Mouse (Mus musculus) heart, embryonic 16.5 days (tissue): ENCODE results near the gene Golga4. TPM values are rescaled to one million over a fixed set of nuclear protein-coding genes. Genes with fewer than 3 reads are reported as not detected.

ENCODE experiments used
- ATAC-seq: fragments of 200-750 bp; cut with Nextera tagmentation; replicated peaks from 2 replicates; pipeline ENCODE4 v1.8.0; 2017; ENCODE audit warnings: moderate number of reproducible peaks; ENCODE audit not compliant: insufficient read depth, low FRiP score; ENCODE audit errors: extremely low read depth
- H3K27ac ChIP-seq: fragments of 300-500 bp; sonication (generic); 2 replicates; pipeline ENCODE4 v1.5.1; 2014; ENCODE audit warnings: mild to moderate bottlenecking, low read length, control low read depth, moderate library complexity
- H3K27me3 ChIP-seq: fragments of 300-500 bp; sonication (generic); 2 replicates; pipeline ENCODE4 v1.6.1; 2014; ENCODE audit warnings: low read length, mixed read lengths; ENCODE audit not compliant: control insufficient read depth, insufficient read depth
- H3K36me3 ChIP-seq: fragments of 300-500 bp; sonication (generic); 2 replicates; pipeline ENCODE4 v1.6.1; 2014; ENCODE audit not compliant: control insufficient read depth, insufficient read depth
- H3K4me1 ChIP-seq: fragments of 300-500 bp; sonication (generic); 2 replicates; pipeline ENCODE4 v1.6.1; 2014; ENCODE audit warnings: low read length, mixed read lengths; ENCODE audit not compliant: control insufficient read depth, insufficient read depth
- H3K4me2 ChIP-seq: fragments of 300-500 bp; sonication (generic); 2 replicates; pipeline ENCODE4 v1.6.1; 2014; ENCODE audit warnings: low read depth, mild to moderate bottlenecking, control low read depth, low read length
- H3K4me3 ChIP-seq: fragments of 300-500 bp; sonication (generic); 2 replicates; pipeline ENCODE4 v1.5.1; 2014; ENCODE audit warnings: mild to moderate bottlenecking, control low read depth, low read length
- H3K9ac ChIP-seq: fragments of 300-500 bp; sonication (generic); 2 replicates; pipeline ENCODE4 v1.6.1; 2014; ENCODE audit warnings: low read length, control low read depth
- H3K9me3 ChIP-seq: fragments of 300-500 bp; sonication (generic); replicated peaks from 2 replicates; pipeline ENCODE4 v1.6.1; 2016; ENCODE audit warnings: low read length; ENCODE audit not compliant: control insufficient read depth
- WGBS: fragments of 180-500 bp; shearing (Covaris S2); extraction: QIAGEN DNeasy Blood & Tissue Kit; methylation state at CpG from one replicate; pipeline ENCODE4 v1.1.7; 2014; 5-methylcytosine and 5-hydroxymethylcytosine counted together
- polyA plus RNA-seq: library from polyadenylated mRNA; unstranded; fragments of >200 nt; fragmentation: Nextera tagmentation; extraction: Ambion mirVana; gene quantifications from 2 replicates; pipeline ENCODE4 v1.2.1, GENCODE M21; 2015

Golga4 gene
- polyA plus RNA-seq, 1 experiment from 2014 or later, result 54.6 TPM

DNA sequence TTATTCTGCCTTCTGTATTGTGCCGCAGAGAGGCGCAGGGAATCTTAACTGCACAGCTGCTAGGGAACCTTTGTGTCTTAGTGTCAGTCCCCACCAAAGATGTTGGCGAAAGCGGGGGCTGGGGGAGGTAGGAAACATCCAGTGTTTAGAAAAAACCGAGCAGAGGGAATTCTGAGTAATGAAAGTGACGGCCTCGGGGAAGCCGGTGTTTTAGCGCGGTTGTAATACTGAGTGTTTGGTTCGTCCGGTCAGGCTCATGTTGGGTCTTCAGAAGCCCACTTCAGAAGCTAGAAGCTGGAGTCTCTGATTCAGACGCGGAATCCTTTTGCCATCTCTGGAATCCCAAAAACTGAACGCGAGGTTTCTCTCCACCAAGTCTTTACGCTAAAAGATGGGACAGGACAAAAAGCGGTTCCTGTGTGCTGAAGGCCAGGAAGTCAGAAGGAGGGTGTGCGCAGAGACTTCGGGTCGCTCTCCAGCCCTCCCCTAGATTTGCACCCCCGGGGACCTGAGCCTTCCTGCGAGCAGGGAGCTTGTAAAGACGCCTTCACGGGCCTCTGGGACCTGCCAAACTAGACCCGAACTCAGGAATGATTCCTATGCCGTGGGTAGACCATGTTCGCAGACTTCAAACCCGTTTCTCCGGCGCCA is 28.7 kb upstream of the Golga4 start:
- Histone ChIP-seq H3K9me3 (no peaks in the 10 kb centered on the region), H3K4me1 (peaks cover 13% of the 10 kb centered on the region), H3K36me3 (no peaks in the 10 kb centered on the region), H3K4me3 (peak overlapping the region; percentile 54), H3K4me2 (peak overlapping the region; percentile 72), H3K27ac (no peak overlapping the region), H3K9ac (no peak overlapping the region), H3K27me3 (peaks cover 64% of the 10 kb centered on the region)
- under 1% methylated on average over 31 of the region's 31 CpGs for WGBS
- ATAC-seq, result no peak

- H3K4me2 ChIP-seq, result peak within 1 kb of the TSS; percentile 72
- ATAC-seq, result no peak
- H3K27me3 ChIP-seq, result peaks cover 65% of the 10 kb centered on the region
- no peaks in the 10 kb centered on the region for H3K9me3 ChIP-seq
- H3K4me3 ChIP-seq, result peak within 1 kb of the TSS; percentile 54
- peaks cover 13% of the 10 kb centered on the region for H3K4me1 ChIP-seq
- peak within 1 kb of the TSS; percentile 4; the same call in 1 of the 2 replicates for H3K9ac ChIP-seq
- WGBS, result under 1% methylated on average over 9 of the region's 9 CpGs
- H3K27ac ChIP-seq, result no peak within 1 kb of the TSS
- H3K36me3 ChIP-seq, result no peaks in the 10 kb centered on the region
Observed at GRCm38 (mm10) chr9:118477961-118478360, 28.1 kb upstream of the Golga4 start, which contains the start of gene Eomes. TSS of gene Eomes (plus strand) at chr9:118478212.

DNA sequence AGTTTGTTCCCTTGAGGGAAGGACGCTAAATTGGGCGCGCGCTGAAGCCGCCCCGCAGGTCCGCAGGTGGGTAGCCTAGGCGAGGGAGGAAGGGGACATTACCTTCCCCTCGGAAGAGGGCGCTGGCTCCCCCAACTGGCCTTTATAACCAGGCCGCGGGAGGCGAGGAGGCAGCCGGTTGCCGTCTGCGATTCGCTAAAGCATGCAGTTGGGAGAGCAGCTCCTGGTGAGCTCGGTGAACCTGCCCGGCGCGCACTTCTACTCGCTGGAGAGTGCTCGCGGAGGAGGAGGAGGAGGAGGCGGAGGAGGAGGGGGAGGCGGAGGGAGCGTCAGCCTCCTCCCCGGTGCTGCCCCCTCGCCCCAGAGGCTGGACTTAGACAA is 27.6 kb upstream of the Golga4 start:
- Histone ChIP-seq H3K4me3 (peak overlapping the region; percentile 54), H3K36me3 (no peaks in the 10 kb centered on the region), H3K9ac (peak overlapping the region; percentile 4; the same call in 1 of the 2 replicates), H3K9me3 (no peaks in the 10 kb centered on the region), H3K4me1 (peaks cover 13% of the 10 kb centered on the region), H3K27ac (no peak overlapping the region), H3K4me2 (peak overlapping the region; percentile 72), H3K27me3 (peaks cover 69% of the 10 kb centered on the region)
- 0% methylated on average over 26 of the region's 29 CpGs for WGBS
- ATAC-seq, result 0 out of 2 replicates have a peak, but pooled peaks have one; percentile 18

- H3K9me3 ChIP-seq, result no peaks in the 10 kb centered on the region
- ATAC-seq, result peak; percentile 73
- H3K36me3 ChIP-seq, result no peaks in the 10 kb centered on the region
- WGBS, result under 1% methylated on average over 87 of the region's 87 CpGs
- peaks cover 71% of the 10 kb centered on the region for H3K27me3 ChIP-seq
- H3K4me3 ChIP-seq, result peak overlapping the region; percentile 54
- peak overlapping the region; percentile 72 for H3K4me2 ChIP-seq
- H3K27ac ChIP-seq, result no peak overlapping the region
- peak overlapping the region; percentile 4; the same call in 1 of the 2 replicates for H3K9ac ChIP-seq
- H3K4me1 ChIP-seq, result peaks cover 13% of the 10 kb centered on the region
Observed at GRCm38 (mm10) chr9:118478839-118479507, 27.1 kb upstream of the Golga4 start.

- no peaks in the 10 kb centered on the region for H3K36me3 ChIP-seq
- H3K27me3 ChIP-seq, result peaks cover 74% of the 10 kb centered on the region
- H3K4me3 ChIP-seq, result peak overlapping the region; percentile 54
- no peaks in the 10 kb centered on the region for H3K9me3 ChIP-seq
- no peak overlapping the region for H3K9ac ChIP-seq
- peaks cover 13% of the 10 kb centered on the region for H3K4me1 ChIP-seq
- H3K4me2 ChIP-seq, result no peak overlapping the region; the same call in 1 of the 2 replicates
- H3K27ac ChIP-seq, result no peak overlapping the region
- ATAC-seq, result no peak
- 9% methylated on average over 23 of the region's 23 CpGs for whole genome bisulfite sequencing
Observed at GRCm38 (mm10) chr9:118479508-118480291, 26.4 kb upstream of the Golga4 start.

GRCm38 (mm10) chr9:118480292-118480690 is 25.8 kb upstream of the Golga4 start:
- Histone ChIP-seq H3K36me3 (no peaks in the 10 kb centered on the region), H3K4me2 (no peak overlapping the region), H3K4me3 (no peak overlapping the region), H3K4me1 (peaks cover 13% of the 10 kb centered on the region), H3K9me3 (no peaks in the 10 kb centered on the region), H3K27ac (no peak overlapping the region), H3K9ac (no peak overlapping the region), H3K27me3 (peaks cover 73% of the 10 kb centered on the region)
- 15% methylated on average over 14 of the region's 14 CpGs for WGBS
- ATAC-seq, result no peak

GRCm38 (mm10) chr9:118482210-118482609 is 23.9 kb upstream of the Golga4 start:
- Histone ChIP-seq H3K4me2 (no peak overlapping the region), H3K27me3 (peaks cover 80% of the 10 kb centered on the region), H3K9me3 (no peaks in the 10 kb centered on the region), H3K36me3 (no peaks in the 10 kb centered on the region), H3K9ac (no peak overlapping the region), H3K4me1 (peaks cover 8% of the 10 kb centered on the region), H3K4me3 (no peak overlapping the region), H3K27ac (no peak overlapping the region)
- ATAC-seq, result no peak
- 71% methylated on average over 10 of the region's 10 CpGs for WGBS

DNA sequence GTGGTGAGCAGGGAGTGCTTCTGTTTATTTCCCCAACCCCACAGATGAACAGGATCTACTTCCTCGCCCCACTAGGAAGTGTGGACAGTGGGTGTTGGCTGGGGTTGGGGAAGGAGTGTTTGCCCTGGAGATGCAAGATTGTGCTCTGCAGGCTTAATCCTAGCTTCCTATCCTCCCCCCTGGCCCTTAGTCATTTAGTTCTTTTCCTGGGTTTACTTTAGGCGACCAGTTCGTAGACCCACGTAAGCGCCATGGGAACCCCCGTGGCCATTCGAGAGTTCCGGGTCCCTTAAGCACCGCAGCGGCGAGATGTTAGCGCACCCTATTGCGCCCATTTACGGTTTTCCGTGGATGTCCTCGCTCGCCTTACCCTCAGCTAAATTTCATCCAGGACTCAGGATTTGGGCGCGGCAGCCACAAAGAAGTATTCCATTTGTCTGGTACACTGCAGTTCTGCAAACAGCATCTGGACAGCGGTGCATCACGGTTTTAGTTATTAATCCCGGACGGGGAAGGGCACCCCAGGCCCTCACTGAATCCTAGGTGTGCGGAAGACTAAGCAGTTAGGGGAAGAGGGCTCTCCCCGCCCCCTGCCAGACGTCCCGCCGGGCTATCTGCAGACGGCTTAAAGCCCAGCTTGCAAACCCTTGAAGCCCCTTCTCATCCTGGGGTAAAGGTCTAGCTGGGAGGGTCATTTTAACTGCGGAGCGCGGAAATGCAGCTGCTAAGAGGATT is 19.5 kb upstream of the Golga4 start:
- H3K4me1 ChIP-seq, result 0 out of 2 replicates have a peak, but pooled peaks cover 10% of the 10 kb centered on the region
- H3K9me3 ChIP-seq, result no peaks in the 10 kb centered on the region
- H3K4me2 ChIP-seq, result 0 out of 2 replicates have a peak overlapping the region, but pooled peaks have one; percentile 4
- no peak overlapping the region for H3K4me3 ChIP-seq
- ATAC-seq, result no peak
- H3K27me3 ChIP-seq, result peaks cover 57% of the 10 kb centered on the region
- no peaks in the 10 kb centered on the region for H3K36me3 ChIP-seq
- 7% methylated on average over 32 of the region's 32 CpGs for WGBS
- no peak overlapping the region for H3K27ac ChIP-seq
- no peak overlapping the region for H3K9ac ChIP-seq
